Mouse (Mus musculus) midbrain, embryonic 11.5 days (tissue): ENCODE measurements around the gene Fbxo42. TPM values are rescaled to one million over a fixed set of nuclear protein-coding genes. Genes with fewer than 3 reads are reported as not detected.

Source experiments
- ATAC-seq: fragments of 200-750 bp; cut with Nextera tagmentation; 2 replicates; pipeline ENCODE4 v1.8.0; 2017; ENCODE audit warnings: moderate TSS enrichment, moderate library complexity; ENCODE audit not compliant: low FRiP score
- DNase-seq: peaks from one replicate; pipeline ENCODE4 v3.0.0; 2015; ENCODE audit warnings: low spot score; ENCODE audit errors: missing footprints
- H3K27ac ChIP-seq: fragments of 300-500 bp; sonication (generic); 2 replicates; pipeline ENCODE4 v1.5.1; 2014; ENCODE audit warnings: low read depth, low read length
- H3K27me3 ChIP-seq: fragments of 300-500 bp; sonication (generic); 2 replicates; pipeline ENCODE4 v1.6.1; 2014; ENCODE audit warnings: mild to moderate bottlenecking, low read length, moderate library complexity, mixed read lengths; ENCODE audit not compliant: control insufficient read depth, insufficient read depth
- H3K36me3 ChIP-seq: fragments of 300-500 bp; sonication (generic); 2 replicates; pipeline ENCODE4 v1.6.1; 2014; ENCODE audit warnings: mild to moderate bottlenecking, low read length, moderate library complexity, mixed read lengths; ENCODE audit not compliant: control insufficient read depth, insufficient read depth
- H3K4me1 ChIP-seq: fragments of 300-500 bp; sonication (generic); 2 replicates; pipeline ENCODE4 v1.6.1; 2014; ENCODE audit warnings: low read length; ENCODE audit not compliant: control insufficient read depth, insufficient read depth
- H3K4me2 ChIP-seq: fragments of 300-500 bp; sonication (generic); 2 replicates; pipeline ENCODE4 v1.6.1; 2014; ENCODE audit warnings: mild to moderate bottlenecking, moderate library complexity
- H3K4me3 ChIP-seq: fragments of 300-500 bp; sonication (generic); 2 replicates; pipeline ENCODE4 v1.5.1; 2014; ENCODE audit warnings: low read depth, low read length
- H3K9ac ChIP-seq: fragments of 300-500 bp; sonication (generic); 2 replicates; pipeline ENCODE4 v1.6.1; 2014; ENCODE audit warnings: low read length
- H3K9me3 ChIP-seq: fragments of 300-500 bp; sonication (generic); 2 replicates; pipeline ENCODE4 v1.6.1; 2016; ENCODE audit warnings: low read length; ENCODE audit not compliant: control insufficient read depth
- WGBS: fragments of 180-500 bp; shearing (Covaris S2); extraction: QIAGEN DNeasy Blood & Tissue Kit; methylation state at CpG from one replicate; pipeline ENCODE4 v1.1.7; 2014; 5-methylcytosine and 5-hydroxymethylcytosine counted together
- polyA plus RNA-seq: library from polyadenylated mRNA; unstranded; fragments of >200 nt; fragmentation: Nextera tagmentation; extraction: Ambion mirVana; gene quantifications from 2 replicates; pipeline ENCODE4 v1.2.1, GENCODE M21; 2014

The Fbxo42 gene
- polyA plus RNA-seq, 1 experiment from 2014 or later, result 22.4 TPM

DNA sequence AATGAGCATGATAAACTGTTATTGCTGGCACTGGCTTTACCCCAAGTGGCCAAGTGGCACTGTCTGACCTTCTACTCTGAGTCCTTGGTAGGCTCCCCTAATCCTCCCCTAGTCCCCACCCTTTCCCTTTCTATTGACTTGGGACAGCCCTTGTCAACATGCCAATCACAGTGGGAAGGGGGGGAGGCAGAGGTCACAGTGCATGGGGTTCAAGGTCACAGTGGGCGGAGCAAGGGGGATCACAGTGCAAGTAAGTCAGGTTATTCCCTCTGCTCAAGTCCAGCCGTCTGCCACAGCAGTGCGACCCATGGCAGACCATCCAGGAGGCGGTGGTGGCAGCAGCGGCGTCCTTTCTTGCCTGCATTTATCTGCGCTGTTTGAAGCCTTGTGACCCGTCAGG is 32.3 kb upstream of the Fbxo42 start:
- no peaks in the 10 kb centered on the region for H3K27me3 ChIP-seq
- 0 out of 2 replicates have a peak, but pooled peaks have one; percentile 31 for ATAC-seq
- WGBS, result 42% methylated on average over 8 of the region's 8 CpGs
- H3K4me2 ChIP-seq, result no peak overlapping the region
- no peak for DNase-seq
- no peak overlapping the region for H3K9ac ChIP-seq
- H3K4me1 ChIP-seq, result peaks cover 32% of the 10 kb centered on the region
- H3K4me3 ChIP-seq, result no peak overlapping the region
- H3K9me3 ChIP-seq, result no peaks in the 10 kb centered on the region
- H3K36me3 ChIP-seq, result peaks cover 32% of the 10 kb centered on the region
- no peak overlapping the region for H3K27ac ChIP-seq

DNA sequence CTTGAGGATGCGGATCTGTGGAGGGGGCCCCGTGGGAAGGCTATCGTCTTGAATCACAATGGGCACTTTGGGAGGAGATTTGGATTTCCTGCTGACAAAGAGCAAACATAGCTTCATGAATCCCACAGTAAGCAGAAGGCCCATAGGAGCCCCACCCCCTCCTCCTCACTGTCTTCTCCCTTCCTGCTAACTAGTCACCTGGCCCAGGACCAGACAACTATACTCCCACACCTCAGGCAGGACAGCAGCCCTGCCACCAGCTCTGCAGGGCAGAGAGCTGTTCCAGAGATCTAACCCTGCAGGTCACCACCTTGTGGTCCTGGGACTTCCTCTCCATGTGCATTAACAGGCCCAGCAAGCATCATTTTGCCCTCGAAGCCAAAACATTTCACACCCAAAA is 29.0 kb upstream of the Fbxo42 start:
- DNase-seq, result no peak
- 69% methylated on average over 4 of the region's 4 CpGs for WGBS
- Histone ChIP-seq H3K36me3 (peaks cover 18% of the 10 kb centered on the region), H3K9me3 (no peaks in the 10 kb centered on the region), H3K4me3 (no peak overlapping the region), H3K4me2 (no peak overlapping the region), H3K27me3 (no peaks in the 10 kb centered on the region), H3K9ac (no peak overlapping the region), H3K4me1 (peaks cover 36% of the 10 kb centered on the region), H3K27ac (no peak overlapping the region)
- ATAC-seq, result no peak

DNA sequence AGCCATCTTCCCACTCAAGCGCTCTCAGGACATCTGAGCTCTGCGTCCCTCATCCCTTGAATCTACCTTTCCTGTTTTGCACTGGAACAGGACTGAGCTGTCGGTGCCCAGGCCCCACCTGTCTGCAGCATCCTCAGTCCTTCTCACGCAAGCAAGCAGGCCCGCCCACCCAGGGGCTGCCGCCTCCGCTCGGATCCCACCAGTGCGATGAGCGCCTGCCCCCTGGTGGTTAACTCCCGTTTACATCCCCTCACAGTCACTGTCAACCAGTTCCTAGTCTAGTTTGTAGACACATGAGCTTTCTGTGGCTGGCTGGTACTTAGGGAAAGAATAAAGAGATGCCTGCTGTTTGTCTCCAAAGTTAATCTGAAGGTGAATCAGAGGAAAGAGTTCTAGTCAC is 27.0 kb upstream of the Fbxo42 start:
- no peaks in the 10 kb centered on the region for H3K27me3 ChIP-seq
- H3K4me2 ChIP-seq, result no peak overlapping the region
- H3K36me3 ChIP-seq, result peaks cover 12% of the 10 kb centered on the region
- 25% methylated on average over 11 of the region's 11 CpGs for WGBS
- ATAC-seq, result peak; percentile 66; the same call in 1 of the 2 replicates
- peak; percentile 92 for DNase-seq
- no peak overlapping the region for H3K4me3 ChIP-seq
- no peak overlapping the region for H3K27ac ChIP-seq
- no peak overlapping the region for H3K9ac ChIP-seq
- no peaks in the 10 kb centered on the region for H3K9me3 ChIP-seq
- H3K4me1 ChIP-seq, result peaks cover 22% of the 10 kb centered on the region

DNA sequence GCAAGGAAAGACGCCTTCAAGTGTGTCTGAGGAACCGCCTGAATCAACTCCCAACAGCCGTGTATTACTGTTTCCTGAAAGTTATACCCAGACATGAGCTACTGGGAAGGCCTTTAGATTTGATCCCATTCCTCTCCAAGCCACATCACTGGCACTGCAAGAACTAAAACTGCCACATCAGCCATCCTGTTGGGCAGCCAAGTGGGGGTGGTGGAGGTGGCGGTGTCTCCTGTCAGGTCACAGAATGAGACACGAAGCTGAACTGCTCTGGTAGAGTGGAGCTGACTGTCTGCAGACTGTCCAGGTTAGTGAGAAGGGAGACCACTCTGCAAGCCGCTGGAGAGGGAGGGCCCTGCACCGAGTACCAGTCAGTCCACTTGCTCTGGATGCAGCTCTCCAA is 25.1 kb upstream of the Fbxo42 start:
- H3K27ac ChIP-seq, result no peak overlapping the region
- peaks cover 4% of the 10 kb centered on the region for H3K36me3 ChIP-seq

DNA sequence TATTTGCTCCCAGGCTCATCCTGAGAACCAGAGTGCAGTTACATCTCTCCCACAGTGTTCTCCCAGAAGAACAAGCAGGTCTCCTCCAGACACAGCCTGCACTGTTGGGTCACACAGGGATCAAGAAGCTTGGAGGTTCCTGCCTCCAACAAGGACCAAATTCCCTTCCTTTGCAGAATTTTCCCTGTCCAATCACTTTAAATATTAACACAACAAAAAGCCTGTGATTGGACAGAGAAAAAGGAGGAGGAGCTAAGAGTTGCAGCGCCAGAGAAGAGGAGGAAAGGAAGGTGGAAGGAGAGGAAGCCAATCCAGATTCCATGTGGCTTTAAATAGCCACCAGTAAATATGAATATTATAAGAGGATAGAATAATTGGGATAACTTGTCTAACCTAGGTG is 24.6 kb upstream of the Fbxo42 start:
- Histone ChIP-seq H3K36me3 (peaks cover under 1% of the 10 kb centered on the region; the same call in 1 of the 2 replicates), H3K4me2 (no peak overlapping the region), H3K9ac (no peak overlapping the region), H3K4me3 (no peak overlapping the region), H3K4me1 (peaks cover 17% of the 10 kb centered on the region), H3K9me3 (no peaks in the 10 kb centered on the region), H3K27ac (no peak overlapping the region), H3K27me3 (no peaks in the 10 kb centered on the region)
- no peak for ATAC-seq
- WGBS, result 41% methylated on average over 1 of the region's 1 CpGs
- DNase-seq, result peak; percentile 79

More for the DNA sequence above, 25.1 kb upstream of the Fbxo42 start:
- Histone ChIP-seq H3K4me1 (peaks cover 17% of the 10 kb centered on the region), H3K4me2 (no peak overlapping the region), H3K9me3 (no peaks in the 10 kb centered on the region), H3K9ac (no peak overlapping the region), H3K27me3 (no peaks in the 10 kb centered on the region), H3K4me3 (no peak overlapping the region)
- WGBS, result 86% methylated on average over 7 of the region's 7 CpGs
- no peak for ATAC-seq
- no peak for DNase-seq

DNA sequence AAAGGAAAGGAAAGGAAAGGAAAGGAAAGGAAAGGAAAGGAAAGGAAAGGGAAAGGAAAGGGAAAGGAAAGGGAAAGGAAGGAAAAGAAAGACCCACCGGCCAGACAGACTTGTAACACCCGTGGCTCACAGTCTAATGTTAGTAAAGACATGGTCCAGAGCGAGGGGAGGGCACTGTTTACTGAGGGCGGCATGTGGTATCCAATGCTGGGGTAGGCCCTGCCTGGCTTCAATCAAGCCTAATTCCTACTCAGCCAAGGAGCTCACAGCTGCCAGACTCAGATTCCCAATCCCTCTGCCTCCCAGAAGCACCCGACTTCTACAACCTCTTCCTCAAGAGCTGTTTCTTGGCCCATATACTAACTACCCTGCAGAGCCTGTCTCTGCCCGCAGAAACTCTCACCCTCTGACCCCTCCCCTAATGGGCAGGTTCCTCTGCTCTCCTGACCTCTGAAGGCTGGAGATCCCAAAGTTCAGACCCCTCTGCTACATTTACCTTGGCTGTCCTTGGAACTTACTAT is 18.5 kb upstream of the Fbxo42 start:
- no peak for DNase-seq
- Histone ChIP-seq H3K9ac (no peak overlapping the region), H3K4me3 (no peak overlapping the region), H3K4me2 (no peak overlapping the region), H3K27me3 (no peaks in the 10 kb centered on the region), H3K9me3 (no peaks in the 10 kb centered on the region), H3K36me3 (no peaks in the 10 kb centered on the region), H3K4me1 (peaks cover 24% of the 10 kb centered on the region), H3K27ac (no peak overlapping the region)
- no peak for ATAC-seq
- 82% methylated on average over 6 of the region's 6 CpGs for WGBS

DNA sequence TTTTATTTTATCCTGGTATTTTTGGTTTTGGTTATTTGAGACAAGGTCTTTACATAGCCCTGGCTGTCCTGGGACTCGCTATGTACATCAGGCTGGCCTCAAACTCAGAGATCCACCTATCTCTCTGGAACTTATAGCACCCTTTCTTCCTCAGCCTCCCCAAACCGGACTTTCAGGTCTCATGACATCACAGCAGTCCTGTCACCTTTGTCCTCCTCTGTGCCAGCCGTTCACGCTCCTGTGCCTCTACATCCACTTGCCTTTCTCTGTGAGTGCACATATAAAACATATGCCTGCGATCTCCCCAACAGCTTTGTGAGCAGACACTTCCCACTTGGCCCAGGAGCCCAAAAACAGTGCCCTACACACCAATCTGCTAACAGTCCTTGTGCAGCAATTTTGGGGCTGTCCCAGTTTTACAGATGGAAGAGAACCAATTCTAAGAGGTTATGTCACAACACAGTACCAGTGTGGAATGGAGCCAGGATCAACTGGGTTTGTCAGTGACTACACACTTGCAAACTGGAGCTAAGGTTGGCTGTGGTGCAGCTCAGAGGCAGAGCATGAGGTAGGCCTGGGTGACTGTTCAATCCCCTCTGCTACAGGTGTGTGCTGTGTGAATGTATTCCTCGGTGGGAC is 16.9 kb upstream of the Fbxo42 start:
- Histone ChIP-seq H3K9ac (no peak overlapping the region), H3K4me3 (no peak overlapping the region), H3K36me3 (no peaks in the 10 kb centered on the region), H3K4me1 (peaks cover 35% of the 10 kb centered on the region), H3K9me3 (no peaks in the 10 kb centered on the region), H3K4me2 (no peak overlapping the region), H3K27me3 (no peaks in the 10 kb centered on the region), H3K27ac (peak overlapping the region; percentile 12; the same call in 1 of the 2 replicates)
- DNase-seq (no peak), ATAC-seq (no peak)
- WGBS, result 72% methylated on average over 6 of the region's 6 CpGs

DNA sequence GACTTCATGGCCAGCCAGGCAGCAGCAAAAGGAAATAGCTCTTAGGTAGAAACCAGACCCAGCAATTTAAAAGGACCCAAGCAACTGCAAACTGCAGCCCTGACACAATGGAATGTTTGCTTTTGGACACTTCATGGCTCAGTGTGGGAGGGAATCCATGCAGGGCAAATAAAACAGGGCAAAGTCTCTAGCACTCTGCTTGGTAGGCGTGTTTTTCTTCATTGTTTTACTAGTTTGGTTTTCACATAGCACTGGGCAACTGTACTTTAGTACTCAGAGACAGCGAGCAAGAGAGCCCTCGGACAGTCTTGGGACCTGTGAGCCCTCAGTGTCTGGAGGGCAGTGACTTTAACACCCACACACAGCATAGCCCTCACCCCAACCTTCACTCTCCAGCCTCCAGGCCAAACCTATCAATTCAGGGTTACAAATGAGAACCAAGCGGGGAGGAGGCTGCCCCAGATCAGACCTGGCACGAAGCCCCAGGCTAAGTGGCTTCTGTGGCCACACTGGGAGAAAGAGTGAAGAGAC is 16.1 kb upstream of the Fbxo42 start:
- Histone ChIP-seq H3K9ac (peak overlapping the region; percentile 21; the same call in 1 of the 2 replicates), H3K4me2 (no peak overlapping the region; the same call in 1 of the 2 replicates), H3K27me3 (no peaks in the 10 kb centered on the region), H3K27ac (peak overlapping the region; percentile 40), H3K4me3 (no peak overlapping the region), H3K36me3 (no peaks in the 10 kb centered on the region), H3K9me3 (no peaks in the 10 kb centered on the region), H3K4me1 (peaks cover 38% of the 10 kb centered on the region)
- DNase-seq (no peak), ATAC-seq (no peak)
- WGBS, result 66% methylated on average over 5 of the region's 5 CpGs

DNA sequence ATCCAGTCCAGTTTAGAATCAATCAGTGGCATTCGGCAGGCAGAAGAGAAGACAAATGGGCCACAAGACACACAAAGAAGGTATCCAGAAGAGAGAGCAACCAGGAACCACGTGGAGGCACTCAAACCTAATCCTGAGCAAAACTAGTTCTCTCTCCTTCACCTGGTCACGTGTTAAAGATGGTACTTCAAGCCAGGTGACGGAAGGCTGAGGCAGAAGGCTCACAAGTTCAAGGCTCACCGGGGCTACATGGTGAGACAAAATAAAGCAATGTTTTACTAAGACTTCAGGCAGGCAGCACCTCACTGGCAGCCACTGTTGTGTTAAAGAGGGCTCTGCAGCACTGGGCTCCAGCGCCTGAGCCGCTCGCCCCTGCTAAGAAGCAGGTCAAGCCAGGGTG is 15.5 kb upstream of the Fbxo42 start:
- H3K27me3 ChIP-seq, result no peaks in the 10 kb centered on the region
- DNase-seq (no peak), ATAC-seq (no peak)
- H3K36me3 ChIP-seq, result no peaks in the 10 kb centered on the region
- H3K9ac ChIP-seq, result peak overlapping the region; percentile 21; the same call in 1 of the 2 replicates
- peaks cover 44% of the 10 kb centered on the region for H3K4me1 ChIP-seq
- H3K9me3 ChIP-seq, result no peaks in the 10 kb centered on the region
- H3K4me2 ChIP-seq, result no peak overlapping the region; the same call in 1 of the 2 replicates
- WGBS, result 61% methylated on average over 8 of the region's 8 CpGs
- peak overlapping the region; percentile 40 for H3K27ac ChIP-seq
- H3K4me3 ChIP-seq, result no peak overlapping the region
